ENCODE assay signal across 17 mouse cellular contexts in the genomic region with DNA sequence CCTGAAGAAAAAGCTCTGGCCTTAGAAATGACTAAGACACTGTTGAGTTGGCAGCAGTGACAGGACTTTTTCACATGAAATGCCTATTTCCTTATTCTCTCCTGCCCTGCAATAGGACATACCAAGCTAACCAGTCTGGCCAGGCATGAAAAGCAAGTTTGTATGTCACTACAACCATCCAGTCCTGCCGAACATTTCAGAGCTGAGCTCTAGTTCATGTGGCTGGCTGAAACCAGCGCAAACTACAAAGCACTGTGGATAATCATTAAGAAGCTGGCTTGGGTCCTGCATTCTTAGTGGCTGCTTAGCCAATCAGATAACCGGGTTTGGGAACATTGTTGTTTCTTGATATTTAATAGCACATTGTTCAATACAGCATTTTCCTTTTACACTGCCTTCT. TPM values are rescaled to one million over a fixed set of nuclear protein-coding genes. Genes with fewer than 3 reads are reported as not detected.
A peak's percentile ranks its signal among the peaks of the same experiment; 100 is the strongest.
DNase-seq lines count a peak whose midpoint lies in the region; ATAC-seq and TF ChIP-seq lines count a peak whose summit lies in the region.
"Had no signal": no experiment of that assay in that cellular context is flagged by ENCODE, and none has a peak within 500 bp of the region (broad histone marks: within the 10 kb centered on the region; RNA-seq: fewer than 3 reads in every experiment).

No protein-coding gene starts in this region.

- H3K4me2 ChIP-seq in lung, embryonic 14.5 days, result no peak overlapping the region
- no peak overlapping the region for H3K4me2 ChIP-seq in embryonic facial prominence, embryonic 15.5 days (replicated peaks)
- H3K4me2 ChIP-seq in hindbrain, embryonic 11.5 days (replicated peaks; ENCODE audit: low read depth, low read length), result no peak overlapping the region

- no peak overlapping the region for H3K9ac ChIP-seq in lung, embryonic 14.5 days
- H3K9ac ChIP-seq in embryonic facial prominence, embryonic 15.5 days, result no peak overlapping the region
- H3K9ac ChIP-seq in hindbrain, embryonic 11.5 days (ENCODE audit: low read depth, low read length), result no peak overlapping the region
- H3K9ac ChIP-seq: heart, embryonic 15.5 days; hindbrain, embryonic 15.5 days; limb, embryonic 12.5 days had no signal

- no peak overlapping the region for H3K27ac ChIP-seq in lung, embryonic 14.5 days (ENCODE audit: low read depth)
- H3K27ac ChIP-seq in embryonic facial prominence, embryonic 15.5 days (replicated peaks), result 0 out of 2 replicates have a peak overlapping the region, but pooled peaks have one; percentile 35
- no peak overlapping the region for H3K27ac ChIP-seq in hindbrain, embryonic 11.5 days (ENCODE audit: low read depth, low read length)
- no peak overlapping the region for H3K27ac ChIP-seq in hindbrain, embryonic 10.5 days
- H3K27ac ChIP-seq: heart, embryonic 15.5 days; hindbrain, embryonic 15.5 days; limb, embryonic 12.5 days had no signal

- H3K4me3 ChIP-seq in lung, embryonic 14.5 days (ENCODE audit: low read depth, low read length), result no peak overlapping the region
- no peak overlapping the region for H3K4me3 ChIP-seq in embryonic facial prominence, embryonic 15.5 days (replicated peaks)
- no peak overlapping the region for H3K4me3 ChIP-seq in hindbrain, embryonic 11.5 days (ENCODE audit: low read depth, low read length)
- H3K4me3 ChIP-seq in hindbrain, embryonic 10.5 days, result no peak overlapping the region
- H3K4me3 ChIP-seq: heart, embryonic 15.5 days; hindbrain, embryonic 15.5 days; limb, embryonic 12.5 days had no signal

- no peaks in the 10 kb centered on the region for H3K4me1 ChIP-seq in lung, embryonic 14.5 days (ENCODE audit: insufficient read depth)
- H3K4me1 ChIP-seq in embryonic facial prominence, embryonic 15.5 days, result peaks cover 15% of the 10 kb centered on the region
- no peaks in the 10 kb centered on the region for H3K4me1 ChIP-seq in hindbrain, embryonic 11.5 days (replicated peaks; ENCODE audit: control insufficient read depth, insufficient read depth, low read length)
- 0 out of 2 replicates have a peak, but pooled peaks cover 7% of the 10 kb centered on the region for H3K4me1 ChIP-seq in hindbrain, embryonic 10.5 days (replicated peaks)

- H3K9me3 ChIP-seq in lung, embryonic 14.5 days (ENCODE audit: low read depth, low read length), result no peaks in the 10 kb centered on the region
- H3K9me3 ChIP-seq in embryonic facial prominence, embryonic 15.5 days (replicated peaks), result no peaks in the 10 kb centered on the region
- no peaks in the 10 kb centered on the region for H3K9me3 ChIP-seq in hindbrain, embryonic 11.5 days (ENCODE audit: control insufficient read depth, low read length)
- H3K9me3 ChIP-seq in hindbrain, embryonic 10.5 days, result no peaks in the 10 kb centered on the region
- H3K9me3 ChIP-seq: heart, embryonic 15.5 days; hindbrain, embryonic 15.5 days; limb, embryonic 12.5 days had no signal

- H3K36me3 ChIP-seq in lung, embryonic 14.5 days (ENCODE audit: insufficient read depth), result no peaks in the 10 kb centered on the region
- H3K36me3 ChIP-seq in embryonic facial prominence, embryonic 15.5 days, result no peaks in the 10 kb centered on the region
- H3K36me3 ChIP-seq in hindbrain, embryonic 11.5 days (ENCODE audit: control insufficient read depth, insufficient read depth, low read length), result no peaks in the 10 kb centered on the region
- H3K36me3 ChIP-seq in hindbrain, embryonic 10.5 days, result no peaks in the 10 kb centered on the region
- H3K36me3 ChIP-seq: heart, embryonic 15.5 days; hindbrain, embryonic 15.5 days; limb, embryonic 12.5 days had no signal

- no peak for ATAC-seq in lung, embryonic 14.5 days (ENCODE audit: insufficient read depth)
- no peak for ATAC-seq in embryonic facial prominence, embryonic 15.5 days (ENCODE audit: insufficient number of reproducible peaks, low FRiP score, low TSS enrichment, low read depth)
- ATAC-seq in hindbrain, embryonic 11.5 days (ENCODE audit: low FRiP score), result no peak

- 55% methylated on average over 3 of the region's 3 CpGs for WGBS in lung, embryonic 14.5 days
- 47% methylated on average over 3 of the region's 3 CpGs for WGBS in embryonic facial prominence, embryonic 15.5 days
- 76% methylated on average over 3 of the region's 3 CpGs for WGBS in hindbrain, embryonic 11.5 days
- WGBS in hindbrain, embryonic 10.5 days, result 84% methylated on average over 3 of the region's 3 CpGs

- DNase-seq in lung, embryonic 14.5 days, result peak; percentile 59
- no peak for DNase-seq in lung, adult 18-20 months
- peak; percentile 70 for DNase-seq in kidney, adult 18-20 months
- peak; percentile 75 for DNase-seq in kidney, postnatal 14 days
- no peak for DNase-seq in hindbrain, embryonic 11.5 days (ENCODE audit: low spot score)
- DNase-seq in hindbrain, embryonic 10.5 days (ENCODE audit: low spot score), result no peak
- no peak for DNase-seq in ovary, postnatal 10 days (ENCODE audit: low spot score)
- DNase-seq: adrenal gland, adult 2 months; cerebellum, adult 8-10 months; heart, adult 18-20 months; layer of hippocampus, postnatal 36 days; right cerebral cortex, postnatal 25 days had no signal

- TF ChIP-seq CTCF in lung, embryonic 14.5 days (IDR thresholded peaks at IDR 0.05; ENCODE audit: low read depth), result no peak

- H3K27me3 ChIP-seq in lung, embryonic 14.5 days (ENCODE audit: insufficient read depth, low read length), result no peaks in the 10 kb centered on the region
- H3K27me3 ChIP-seq in embryonic facial prominence, embryonic 15.5 days, result 0 out of 2 replicates have a peak, but pooled peaks cover 3% of the 10 kb centered on the region
- no peaks in the 10 kb centered on the region for H3K27me3 ChIP-seq in hindbrain, embryonic 11.5 days (ENCODE audit: control insufficient read depth, insufficient read depth, low read length)
- peaks cover 5% of the 10 kb centered on the region; the same call in 1 of the 2 replicates for H3K27me3 ChIP-seq in hindbrain, embryonic 10.5 days (ENCODE audit: insufficient read depth, poor library complexity, severe bottlenecking)
- H3K27me3 ChIP-seq: limb, embryonic 12.5 days had no signal

RNA-seq across cellular contexts. Expression of gene Barx2, which starts 13.5 kb away (rescaled TPM):
- polyA plus RNA-seq in lung, embryonic 14.5 days (2014; fragmentation: Nextera tagmentation; extraction: Ambion mirVana), result 0.22 and 0.36 TPM in 2 replicates
- polyA plus RNA-seq in embryonic facial prominence, embryonic 15.5 days (2015; fragmentation: Nextera tagmentation; extraction: Ambion mirVana), result 5.6 and 8.3 TPM in 2 replicates
- not detected in 2 replicates for polyA plus RNA-seq in hindbrain, embryonic 11.5 days (2014; fragmentation: Nextera tagmentation; extraction: Ambion mirVana)
- polyA plus RNA-seq in hindbrain, embryonic 10.5 days (2016; fragmentation: Nextera tagmentation; extraction: Ambion mirVana), result 0.07 and 0.12 TPM in 2 replicates
- polyA plus RNA-seq: heart, embryonic 15.5 days; liver, embryonic 16.5 days had no signal

Comparison
In these comparisons a context has a peak if more than half of its experiments do, and no peak if none do; other contexts are left out.
1. DNase-seq: peak in lung, embryonic 14.5 days (single experiment), kidney, adult 18-20 months (single experiment) and kidney, postnatal 14 days (single experiment); none in lung, adult 18-20 months (0 of 2), hindbrain, embryonic 11.5 days (single experiment), hindbrain, embryonic 10.5 days (single experiment) and ovary, postnatal 10 days (single experiment).